Mouse (Mus musculus): Measurements from ENCODE around the gene Efcab2. TPM values are rescaled to one million over a fixed set of nuclear protein-coding genes. Genes with fewer than 3 reads are reported as not detected.

The Efcab2 gene
- total RNA-seq (2023), result 1 to 10 TPM; 2.9 to 4.7 TPM

GRCm38 (mm10) chr1:178405951-178406711 is at the start of gene Efcab2:
Gene Efcab2, plus strand, starts transcription at chr1:178406085.

GRCm38 (mm10) chr1:178528431-178529351 is 122.8 kb downstream of the Efcab2 start, which contains the start of gene Kif26b:
Gene Kif26b, plus strand, starts transcription at chr1:178529125.

Other genes starting within 250 kb of the Efcab2 start
- gene Desi2, start 218.7 kb upstream of the Efcab2 start, total RNA-seq (2023), result 10 to 100 TPM; 13.0 to 15.0 TPM
- gene Cox20, start 87.0 kb upstream of the Efcab2 start, total RNA-seq (2023), result 10 to 100 TPM; 26.8 to 46.2 TPM
- gene Hnrnpu, start 68.3 kb upstream of the Efcab2 start, total RNA-seq (2023), result 100 to 1,000 TPM; 539 to 582 TPM
- not detected for gene Kif26b, start 123.0 kb downstream of the Efcab2 start, total RNA-seq (2023)

All from monocyte, adult 59 days (primary cell).